Mouse (Mus musculus): ENCODE measurements around the gene Yaf2. TPM values are rescaled to one million over a fixed set of nuclear protein-coding genes. Genes with fewer than 3 reads are reported as not detected.
"Not testable (repeated sequence)": the region's sequence is repeated elsewhere in the genome, so short reads cannot be mapped to it uniquely, and the experiment has no call there.

Yaf2 gene
- polyA plus RNA-seq (2017; shearing (Covaris generic)), result 10 to 100 TPM; 30.5 to 34.1 TPM

DNA sequence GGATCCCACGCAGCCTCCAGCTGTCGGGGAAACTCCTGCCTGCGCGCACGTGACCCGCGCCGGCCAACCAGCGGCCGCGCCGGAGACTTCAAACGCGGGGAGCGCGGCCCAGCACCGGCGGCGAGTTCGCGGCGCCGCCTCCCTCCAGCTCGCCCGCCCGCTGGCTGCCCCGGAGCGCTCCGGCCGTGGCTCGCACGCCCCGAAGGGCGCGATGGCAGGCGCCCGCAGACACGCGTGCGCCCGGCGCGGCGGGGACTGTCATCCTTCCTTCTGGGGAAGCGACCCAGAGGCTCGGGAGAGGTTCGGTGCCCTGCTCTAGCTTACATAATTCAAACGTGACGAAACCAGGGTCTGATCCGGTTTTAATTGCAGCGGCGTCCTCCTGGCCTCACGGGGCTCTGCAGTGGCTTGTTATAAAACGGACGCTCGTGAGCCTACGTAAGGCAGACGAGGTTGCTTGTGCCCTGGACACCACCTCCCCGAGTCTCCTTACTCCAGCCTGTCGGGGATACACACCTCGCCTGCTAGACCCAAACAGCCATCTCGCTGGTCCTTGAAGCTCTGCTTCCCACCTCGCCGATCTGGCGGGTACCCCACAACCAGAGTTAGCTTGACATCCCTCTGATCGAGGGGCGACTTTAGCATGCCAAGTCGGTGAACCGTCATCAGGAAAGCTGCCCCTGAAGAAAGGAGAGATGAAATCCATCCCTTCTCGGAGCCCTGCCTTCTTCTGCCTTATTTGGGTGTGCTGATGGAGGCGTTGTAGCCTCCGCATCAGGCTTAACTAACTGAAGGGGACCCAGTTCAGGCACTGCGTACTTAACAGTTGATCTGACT is at the start of gene Yaf2:
TSS of gene Yaf2 (minus strand) at position 11 of the 837 bp plus-strand sequence.
- ATAC-seq, result peak; percentile 83

DNA sequence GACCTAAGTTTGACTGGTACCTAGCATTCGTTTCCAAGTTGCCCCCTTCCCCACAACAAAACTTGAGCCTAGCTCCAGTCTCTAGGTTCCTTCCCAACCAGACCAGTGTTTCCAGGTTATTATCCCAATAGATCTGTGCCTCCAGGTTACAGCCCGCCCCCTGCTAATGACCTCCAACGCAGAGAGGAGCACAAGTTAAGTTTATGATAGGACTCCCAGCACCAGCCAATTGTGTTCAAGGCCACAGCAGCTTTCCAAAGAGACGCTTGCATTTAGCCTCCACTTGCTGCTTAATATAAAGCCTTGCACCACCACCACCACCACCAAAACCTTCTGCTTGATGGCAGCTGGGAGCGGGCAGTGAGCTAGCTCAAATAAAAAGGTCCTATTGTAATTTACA is 44.6 kb upstream of the Yaf2 start:
- ATAC-seq, result no peak

DNA sequence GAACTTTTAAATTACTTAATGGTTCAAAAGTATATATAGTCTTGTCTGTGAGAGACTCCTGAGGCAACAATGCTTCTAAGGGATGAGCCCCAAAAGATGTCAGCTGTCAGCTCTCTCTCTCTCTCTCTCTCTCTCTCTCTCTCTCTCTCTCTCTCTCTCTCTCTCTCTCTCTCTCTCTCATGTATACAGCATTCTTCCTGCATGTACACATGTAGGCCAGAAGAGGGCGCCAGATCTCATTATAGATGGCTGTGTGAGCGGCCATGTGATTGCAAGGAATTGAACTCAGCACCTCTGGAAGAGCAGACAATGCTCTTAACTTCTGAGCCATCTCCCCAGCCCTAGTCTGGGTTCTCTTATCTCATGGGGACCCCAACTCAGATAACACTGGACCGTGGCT is 42.4 kb upstream of the Yaf2 start:
- peak; percentile 68 for ATAC-seq

DNA sequence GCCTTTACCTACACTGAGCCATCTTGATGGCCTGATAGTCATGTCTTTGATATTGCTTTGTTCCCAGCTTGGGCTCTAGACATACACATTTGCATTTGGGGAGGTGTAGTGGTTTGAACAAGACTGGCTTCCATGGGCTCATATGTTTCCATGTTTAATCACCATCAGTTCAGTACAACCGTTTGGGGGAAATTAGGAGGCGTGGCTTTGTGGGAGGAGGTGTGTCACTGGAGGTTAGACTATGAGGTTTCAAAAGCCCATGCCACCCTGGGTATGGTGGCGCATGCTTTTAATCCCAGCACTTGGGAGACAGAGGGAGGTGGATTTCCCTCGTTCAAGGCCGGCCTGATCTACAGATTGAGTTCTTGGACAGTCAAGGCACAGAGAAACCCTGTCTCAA is 39.0 kb upstream of the Yaf2 start:
- no peak for ATAC-seq

DNA sequence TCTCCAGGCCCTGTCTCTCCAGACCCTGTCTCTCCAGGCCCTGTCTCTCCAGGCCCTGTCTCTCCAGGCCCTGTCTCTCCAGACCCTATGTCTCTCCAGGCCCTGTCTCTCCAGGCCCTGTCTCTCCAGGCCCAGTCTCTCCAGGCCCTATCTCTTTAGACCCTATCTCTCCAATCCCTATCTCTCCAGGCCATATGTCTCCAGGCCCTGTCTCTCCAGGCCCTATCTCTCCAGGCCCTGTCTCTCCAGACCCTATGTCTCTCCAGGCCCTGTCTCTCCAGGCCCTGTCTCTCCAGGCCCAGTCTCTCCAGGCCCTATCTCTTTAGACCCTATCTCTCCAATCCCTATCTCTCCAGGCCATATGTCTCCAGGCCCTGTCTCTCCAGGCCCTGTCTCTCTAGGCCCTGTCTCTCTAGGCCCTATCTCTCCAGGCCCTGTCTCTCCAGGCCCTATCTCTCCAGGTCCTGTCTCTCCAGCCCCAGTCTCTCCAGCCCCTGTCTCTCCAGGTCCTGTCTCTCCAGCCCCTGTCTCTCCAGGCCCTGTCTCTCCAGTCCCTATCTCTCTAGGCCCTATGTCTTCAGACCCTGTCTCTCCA is 35.9 kb upstream of the Yaf2 start:
- not testable (repeated sequence) for ATAC-seq

DNA sequence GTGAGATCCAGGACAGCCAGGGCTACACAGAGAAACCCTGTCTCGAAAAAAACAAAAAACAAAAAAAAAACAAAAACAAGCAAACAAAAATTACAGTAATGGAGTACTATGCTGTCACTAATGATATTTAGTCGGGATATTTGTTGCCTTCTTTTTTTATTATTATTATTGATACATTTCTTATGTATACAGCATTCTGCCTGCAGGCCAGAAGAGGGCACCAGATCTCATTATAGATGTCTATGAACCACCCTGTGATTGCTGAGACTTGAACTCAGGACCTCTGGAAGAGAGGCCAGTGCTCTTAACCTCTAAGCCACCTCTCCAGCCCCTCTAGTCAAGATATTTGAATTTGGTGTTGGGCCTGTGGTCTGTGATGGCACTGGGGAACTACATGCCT is 35.1 kb upstream of the Yaf2 start:
- ATAC-seq, result no peak

DNA sequence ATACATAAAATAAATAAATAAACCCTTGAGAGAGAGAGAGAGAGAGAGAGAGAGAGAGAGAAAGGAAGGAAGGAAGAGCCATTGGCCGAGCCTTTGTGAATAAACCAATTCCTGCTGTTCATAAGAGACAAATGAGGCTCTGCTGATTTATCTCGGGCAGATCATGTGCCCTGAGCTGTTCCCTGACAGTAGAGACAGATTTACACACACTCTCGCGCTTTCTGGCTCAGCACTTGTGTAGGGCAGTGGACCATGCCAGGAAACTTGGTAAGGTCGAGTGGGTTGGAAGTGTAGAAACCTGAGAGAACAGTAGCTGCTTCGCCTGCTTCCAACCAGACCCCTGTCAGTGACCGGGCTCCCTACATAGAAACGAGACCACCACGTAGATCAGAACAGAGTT is 31.8 kb upstream of the Yaf2 start:
- ATAC-seq, result no peak

DNA sequence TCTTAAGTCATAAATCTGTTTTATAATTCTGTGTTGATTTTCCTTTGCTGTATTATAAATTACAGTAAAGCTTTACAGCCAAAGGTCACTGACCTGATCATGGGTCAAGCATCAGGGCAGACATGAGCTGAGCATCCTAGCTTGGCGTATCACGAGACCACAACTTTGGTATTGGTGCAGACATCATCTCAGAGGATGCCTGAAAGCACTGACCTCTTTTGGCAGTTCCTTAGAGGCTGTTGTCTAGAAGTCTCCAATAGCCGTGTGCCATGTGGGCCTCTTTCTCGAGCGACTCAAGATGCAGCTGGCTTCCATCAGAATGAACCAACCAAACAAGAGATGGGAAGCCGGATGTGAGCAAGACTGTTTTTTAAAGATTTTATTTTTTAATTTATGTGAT is 28.8 kb upstream of the Yaf2 start:
- ATAC-seq, result no peak

DNA sequence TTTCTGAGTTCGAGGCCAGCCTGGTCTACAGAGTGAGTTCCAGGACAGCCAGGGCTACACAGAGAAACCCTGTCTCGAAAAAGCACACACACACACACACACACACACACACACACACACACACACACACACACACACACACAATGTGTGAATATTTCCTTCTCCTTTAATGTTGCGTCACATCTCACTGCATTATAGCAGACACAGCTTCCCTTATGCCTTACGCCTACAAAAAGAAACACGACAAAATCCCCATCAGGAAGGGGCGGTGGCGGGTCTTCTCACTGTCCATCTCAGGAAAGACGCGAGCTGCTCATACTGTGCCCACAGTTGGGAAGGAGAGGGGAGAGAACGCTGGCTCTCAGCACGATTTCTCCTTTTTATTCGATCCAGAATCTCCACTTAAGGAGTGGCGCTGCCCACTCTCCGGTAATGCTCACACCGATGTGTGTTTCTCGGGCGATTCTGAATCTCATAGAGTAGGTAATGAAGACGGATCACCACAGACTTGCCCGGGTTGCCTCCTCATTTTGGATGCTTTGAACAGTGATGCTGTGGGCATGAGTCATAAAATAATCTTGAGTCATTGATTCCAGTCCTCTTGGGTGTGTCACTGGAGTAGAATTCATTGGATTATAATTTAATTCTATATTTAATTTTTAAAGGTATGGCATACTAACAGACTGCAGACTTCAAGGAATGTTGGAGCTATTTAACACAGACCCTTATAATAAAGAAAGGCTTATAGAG is 21.8 kb upstream of the Yaf2 start:
- ATAC-seq, result no peak

DNA sequence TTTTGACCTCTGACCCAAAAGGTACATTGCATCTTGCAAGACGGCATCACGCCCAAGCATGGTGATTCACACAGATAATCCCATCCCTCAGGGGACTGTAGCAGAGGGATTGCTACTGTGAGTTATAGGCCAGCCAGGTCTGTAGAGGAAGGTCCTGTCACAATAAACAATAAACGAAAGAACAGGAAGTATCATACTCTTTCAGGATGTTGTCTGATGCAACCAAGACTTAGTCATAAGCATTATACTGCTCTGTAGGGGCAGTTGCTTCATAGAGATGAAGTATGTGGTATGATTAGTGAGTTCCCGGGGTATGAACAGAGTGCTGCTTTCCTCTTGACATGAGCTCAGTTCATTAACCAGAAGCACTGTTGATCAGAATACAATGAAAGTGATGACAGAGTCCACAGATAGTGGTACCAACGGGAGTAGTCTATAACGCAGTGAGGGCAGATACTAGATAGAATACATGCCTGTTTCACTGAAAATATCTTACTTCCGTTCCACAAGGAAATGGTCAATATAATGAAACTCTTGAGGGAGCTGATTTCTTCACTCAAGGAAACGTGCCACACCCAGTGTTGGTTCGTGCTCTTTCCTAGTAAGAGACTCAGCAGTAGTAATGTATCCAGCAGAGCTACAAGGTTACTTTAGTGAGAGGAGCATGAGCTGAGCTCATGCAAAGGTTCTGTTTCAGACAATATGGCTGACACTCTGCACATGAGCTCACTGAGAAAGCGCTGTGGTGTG is 4.1 kb upstream of the Yaf2 start:
- ATAC-seq, result no peak

DNA sequence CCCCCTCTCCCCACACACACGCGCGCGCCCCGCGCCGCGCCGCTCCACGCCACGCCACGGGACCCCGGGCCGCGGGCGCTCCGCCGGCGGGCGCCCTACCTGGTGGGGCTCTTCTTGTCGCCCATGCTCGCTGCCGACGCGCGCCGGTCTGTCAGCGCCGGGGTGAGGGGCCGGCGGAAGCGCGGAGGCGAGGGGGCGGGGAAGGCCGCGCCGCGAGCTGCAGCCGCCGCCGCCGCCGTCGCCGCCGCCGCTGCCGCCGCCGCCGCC is 144 bp downstream of the Yaf2 start:
- no peak for ATAC-seq

DNA sequence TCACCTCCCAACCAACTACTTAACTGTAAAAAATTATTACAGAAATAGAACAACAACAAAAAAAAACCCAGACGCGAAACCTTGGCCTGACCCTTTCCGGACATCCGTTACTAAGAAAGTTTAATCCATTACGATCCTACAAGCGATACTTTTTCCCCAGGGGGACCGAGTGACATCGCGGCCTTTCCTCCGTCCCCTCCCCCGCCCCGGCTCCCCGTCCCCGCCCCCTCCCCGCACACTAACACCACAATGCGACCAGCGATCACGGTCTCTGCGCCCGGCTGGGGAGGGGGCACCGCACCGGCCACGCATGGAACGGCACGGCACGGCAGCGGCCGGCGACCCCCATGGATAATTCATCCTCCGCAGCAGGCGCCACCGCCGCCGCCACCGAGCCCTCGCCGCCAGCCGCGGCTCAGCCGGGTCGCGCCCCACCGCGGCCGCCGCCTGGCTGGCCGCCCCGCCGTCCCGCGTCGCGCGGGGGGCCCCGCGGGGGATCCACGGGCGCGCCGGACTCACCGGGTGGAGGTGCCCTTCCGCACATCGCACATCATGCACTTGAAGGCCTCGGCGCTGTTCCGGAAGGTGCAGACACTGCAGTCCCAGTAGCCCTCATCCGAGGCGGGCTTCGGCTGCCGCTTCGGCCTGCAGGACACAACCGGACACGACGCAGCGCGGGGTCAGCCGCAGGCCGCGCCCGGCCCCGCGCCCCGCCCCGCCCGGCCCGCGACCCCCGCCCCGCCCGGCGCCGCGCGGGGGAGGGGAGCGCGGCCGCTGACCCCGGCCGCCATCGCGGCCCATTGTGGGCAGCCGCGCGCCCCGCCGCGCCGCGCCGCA is 696 bp downstream of the Yaf2 start:
- ATAC-seq, result peak; percentile 30

DNA sequence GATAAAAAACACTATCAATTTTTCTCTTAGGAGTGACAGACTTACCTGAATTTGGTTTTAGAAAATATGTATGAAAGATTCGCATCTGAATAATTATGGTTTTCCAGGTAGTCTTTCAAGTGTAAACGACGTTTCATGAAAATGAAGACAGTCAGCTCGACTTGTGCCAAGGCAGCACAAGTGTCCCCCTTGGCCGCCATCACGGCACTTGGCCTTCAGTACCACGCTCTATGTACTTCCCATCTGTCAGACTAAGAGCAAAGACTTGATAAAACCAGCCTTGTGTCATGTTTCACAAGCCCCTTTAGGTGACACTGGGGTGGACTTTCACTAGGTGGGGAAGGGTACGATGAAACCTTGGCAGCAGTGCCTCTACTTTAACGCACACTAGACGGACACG is 5.5 kb downstream of the Yaf2 start:
- ATAC-seq, result no peak

DNA sequence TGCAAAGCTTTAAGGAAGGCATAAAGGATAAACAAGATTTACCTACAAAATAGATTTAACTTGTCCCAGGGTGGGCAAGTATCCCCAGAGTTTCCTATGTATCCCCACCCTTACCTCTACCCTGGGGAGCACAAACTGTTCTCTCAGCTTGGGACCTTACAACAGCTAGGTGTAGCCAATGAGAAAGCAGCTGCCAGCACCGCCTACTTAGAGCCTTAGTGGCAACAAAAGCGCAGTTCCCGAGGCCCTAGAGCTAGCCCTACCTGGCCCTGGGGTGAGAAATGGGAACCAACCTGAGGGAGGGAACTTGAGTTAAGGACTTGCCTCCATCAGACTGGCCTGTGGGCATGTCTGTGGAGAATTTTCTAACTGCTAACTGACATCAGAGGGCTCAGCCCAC is 9.5 kb downstream of the Yaf2 start:
- ATAC-seq, result no peak

DNA sequence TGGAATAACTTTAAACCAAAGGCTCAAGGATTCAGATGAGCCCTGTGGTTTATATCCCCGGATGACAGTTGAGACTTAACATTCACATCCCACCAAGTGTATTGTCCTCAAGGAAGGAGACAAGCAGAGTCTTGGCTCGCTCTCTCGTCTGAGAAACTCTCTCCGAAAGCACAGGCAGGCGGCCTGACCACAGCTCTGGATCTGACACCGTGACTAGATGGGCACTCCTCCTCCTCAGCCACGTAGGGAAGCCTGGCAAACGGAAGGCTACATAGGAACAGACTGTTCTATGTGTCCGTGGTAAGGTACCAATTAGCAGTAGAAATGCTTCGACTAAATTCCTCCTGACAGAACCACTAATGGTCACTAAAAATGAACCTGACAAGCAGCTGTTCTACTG is 10.1 kb downstream of the Yaf2 start:
- no peak for ATAC-seq

DNA sequence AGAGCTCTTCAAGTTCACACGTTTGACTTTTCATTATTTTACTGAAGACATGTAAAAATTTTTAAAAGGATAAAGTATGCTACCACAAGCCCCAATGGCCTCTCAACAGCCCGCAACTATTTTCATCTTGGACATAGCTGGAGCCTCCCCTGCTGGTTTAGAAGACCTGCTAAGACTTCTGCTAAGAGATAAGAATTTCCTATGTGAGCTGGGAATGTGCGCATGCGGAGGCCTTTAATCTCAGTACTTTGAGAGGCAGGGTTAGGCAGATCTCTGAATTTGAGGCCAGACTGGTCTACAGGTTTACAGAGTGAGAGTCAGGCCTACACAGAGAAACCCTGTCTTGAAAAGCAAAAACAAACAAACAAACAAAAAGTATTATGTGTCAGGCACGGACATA is 11.4 kb downstream of the Yaf2 start:
- no peak for ATAC-seq

DNA sequence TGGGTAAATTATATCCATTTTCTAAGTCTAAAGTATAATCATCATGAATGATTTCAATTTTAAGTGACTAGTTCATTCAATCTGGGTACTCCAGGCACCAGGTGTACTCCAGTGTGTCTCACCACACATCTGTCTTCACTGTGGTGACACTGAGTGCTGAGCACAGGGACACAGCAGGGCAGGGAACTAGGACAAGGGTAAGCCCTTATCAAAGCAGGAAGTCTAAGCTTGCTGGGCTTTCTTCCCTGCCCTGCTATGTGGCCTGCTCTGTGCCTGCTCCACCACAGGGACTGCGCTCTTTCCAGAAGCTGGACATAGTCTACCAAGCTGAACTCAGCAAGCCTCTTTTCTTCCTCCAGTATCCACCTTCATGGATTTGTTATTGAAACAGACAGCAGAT is 18.0 kb downstream of the Yaf2 start:
- no peak for ATAC-seq

DNA sequence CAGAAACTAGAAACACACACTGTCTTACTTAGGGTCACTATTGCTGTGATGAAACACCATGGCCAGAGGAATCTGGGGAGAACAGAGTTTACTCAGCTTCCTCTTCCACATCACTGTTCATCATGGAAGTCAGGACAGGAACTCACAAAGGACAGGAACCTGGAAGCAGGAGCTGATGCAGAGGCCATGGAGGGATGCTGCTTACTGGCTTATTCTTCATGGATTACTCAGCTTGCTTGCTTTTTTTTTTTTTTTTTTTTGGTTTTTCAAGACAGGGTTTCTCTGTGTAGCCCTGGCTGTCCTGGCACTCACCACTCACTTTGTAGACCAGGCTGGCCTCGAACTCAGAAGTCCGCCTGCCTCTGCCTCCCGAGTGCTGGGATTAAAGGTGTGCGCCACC is 26.4 kb downstream of the Yaf2 start:
- ATAC-seq, result not testable (repeated sequence)

DNA sequence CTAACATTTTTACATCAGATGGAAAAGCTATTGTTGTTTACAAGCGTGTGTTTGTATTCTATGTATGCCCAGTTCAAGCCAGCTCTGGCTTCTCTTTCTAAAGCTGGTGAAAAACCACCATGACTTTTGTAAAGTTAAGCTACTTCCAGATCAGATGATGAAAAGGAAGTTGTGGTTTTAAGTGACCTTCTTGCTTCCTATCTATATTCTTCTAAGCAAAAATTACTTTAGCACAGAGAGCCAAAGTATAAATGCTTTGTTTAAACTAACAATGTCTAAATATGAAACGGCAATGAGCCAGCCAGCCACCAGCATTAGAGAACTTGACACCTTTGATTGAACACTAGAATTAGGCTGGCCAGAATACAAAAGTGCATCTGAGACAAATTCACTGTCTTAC is 38.5 kb downstream of the Yaf2 start:
- ATAC-seq, result peak; percentile 89

DNA sequence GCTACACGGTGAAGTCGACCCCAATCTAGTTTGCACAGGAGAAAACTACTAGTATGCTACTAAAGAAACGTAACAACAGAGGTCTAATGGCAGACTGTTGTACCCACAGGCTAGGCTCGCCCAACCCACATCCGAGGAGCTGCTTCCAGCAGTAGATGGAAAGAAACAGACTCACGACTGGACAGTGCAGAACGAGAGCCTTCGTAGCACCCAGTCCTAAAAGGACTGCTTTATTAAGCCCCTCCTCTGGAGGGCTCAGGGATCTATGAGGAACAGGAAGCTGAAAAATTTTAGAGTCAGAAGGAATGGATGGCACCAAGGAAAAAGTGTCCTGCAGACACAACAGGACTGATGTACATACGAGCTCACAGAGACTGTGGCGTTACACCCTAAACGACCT is 42.3 kb downstream of the Yaf2 start:
- ATAC-seq, result no peak

DNA sequence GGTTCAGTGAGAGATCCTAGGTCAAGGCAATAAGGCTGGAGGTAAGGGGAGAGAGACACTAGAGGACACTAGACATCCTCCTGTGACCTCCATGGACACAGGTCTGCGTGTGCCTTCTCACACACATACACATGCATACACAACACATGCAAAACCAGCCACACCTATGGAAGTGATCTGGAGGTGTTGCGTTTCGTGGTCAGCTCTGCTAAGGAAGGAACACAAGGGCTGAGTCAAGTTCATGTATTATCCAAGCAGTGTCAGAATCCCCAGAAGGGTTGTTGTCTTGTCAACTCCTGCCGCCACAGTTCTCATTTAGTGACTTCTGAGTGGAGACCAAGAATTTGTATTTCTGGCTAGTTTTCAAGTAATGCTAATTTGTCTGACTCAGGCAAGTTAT is 48.4 kb downstream of the Yaf2 start:
- ATAC-seq, result no peak

DNA sequence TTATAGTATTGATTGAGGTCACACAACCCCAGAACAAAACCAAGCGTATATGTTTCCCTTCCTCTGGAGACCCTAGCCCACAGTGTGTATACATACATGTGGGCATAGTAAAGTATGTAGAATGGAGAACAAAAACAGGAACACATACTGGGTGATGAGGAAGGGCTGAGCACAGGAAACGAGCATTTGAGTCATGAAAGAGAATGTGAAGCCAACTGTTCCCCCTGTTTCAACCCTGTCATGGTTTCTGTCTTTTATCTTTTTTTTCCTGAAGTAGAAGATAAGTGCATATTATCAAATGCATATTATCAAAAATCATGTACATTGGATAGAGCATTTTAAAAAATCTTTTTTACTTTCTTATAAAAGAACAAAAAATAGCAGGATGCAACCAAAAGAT is 49.1 kb downstream of the Yaf2 start:
- ATAC-seq, result no peak
